Mouse (Mus musculus) layer of hippocampus, adult 11-12 months (tissue): ENCODE measurements around the gene Cngb1.
A peak's percentile ranks its signal among the peaks of the same experiment; 100 is the strongest.

ENCODE experiments used
- DNase-seq: peaks from one replicate; pipeline ENCODE4 v3.0.0; 2022; ENCODE audit warnings: low spot score

The Cngb1 gene

DNA sequence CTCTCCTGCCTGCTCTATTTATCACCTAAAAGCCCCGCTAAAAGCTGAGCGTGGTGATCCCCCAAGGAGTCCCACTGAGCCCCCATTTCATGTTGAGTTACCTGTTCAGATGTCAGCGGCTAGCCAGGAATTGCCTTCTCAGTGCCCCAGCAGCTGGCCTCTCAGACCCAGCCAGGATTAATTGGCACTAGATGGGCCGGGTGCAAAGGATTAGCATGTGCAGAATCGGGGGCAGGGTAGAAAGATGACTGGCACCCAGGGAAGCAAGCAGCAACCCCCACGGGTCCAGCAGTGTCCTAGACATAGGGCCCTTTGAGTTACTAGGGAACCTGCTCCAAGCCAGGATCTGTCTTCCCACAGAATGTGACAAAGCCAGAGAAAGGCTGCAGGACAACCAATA lies at the start of gene Cngb1:
Gene Cngb1, minus strand, starts transcription at position 155 of the 400 bp plus-strand sequence.
- no peak for DNase-seq

DNA sequence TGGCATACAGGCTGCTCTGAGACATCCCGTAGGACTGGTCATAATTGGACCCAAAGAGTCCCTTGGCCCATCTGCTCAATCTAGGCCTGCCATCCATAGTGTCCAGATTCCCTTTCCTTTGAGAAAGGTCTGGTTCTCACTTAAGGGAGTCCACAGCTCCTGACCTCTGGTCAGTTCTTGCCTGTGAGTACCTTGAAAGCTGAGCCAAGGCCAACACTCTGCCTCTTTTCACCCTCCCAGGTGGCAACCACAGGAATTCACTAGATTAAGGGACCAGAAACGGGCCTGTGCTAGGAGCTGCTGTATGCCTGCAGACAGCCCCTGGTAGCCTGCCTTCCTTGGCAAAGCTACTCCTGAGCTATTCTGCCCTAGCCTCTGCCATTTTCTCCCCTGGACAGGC lies 48.2 kb upstream of the Cngb1 start:
- DNase-seq, result no peak

DNA sequence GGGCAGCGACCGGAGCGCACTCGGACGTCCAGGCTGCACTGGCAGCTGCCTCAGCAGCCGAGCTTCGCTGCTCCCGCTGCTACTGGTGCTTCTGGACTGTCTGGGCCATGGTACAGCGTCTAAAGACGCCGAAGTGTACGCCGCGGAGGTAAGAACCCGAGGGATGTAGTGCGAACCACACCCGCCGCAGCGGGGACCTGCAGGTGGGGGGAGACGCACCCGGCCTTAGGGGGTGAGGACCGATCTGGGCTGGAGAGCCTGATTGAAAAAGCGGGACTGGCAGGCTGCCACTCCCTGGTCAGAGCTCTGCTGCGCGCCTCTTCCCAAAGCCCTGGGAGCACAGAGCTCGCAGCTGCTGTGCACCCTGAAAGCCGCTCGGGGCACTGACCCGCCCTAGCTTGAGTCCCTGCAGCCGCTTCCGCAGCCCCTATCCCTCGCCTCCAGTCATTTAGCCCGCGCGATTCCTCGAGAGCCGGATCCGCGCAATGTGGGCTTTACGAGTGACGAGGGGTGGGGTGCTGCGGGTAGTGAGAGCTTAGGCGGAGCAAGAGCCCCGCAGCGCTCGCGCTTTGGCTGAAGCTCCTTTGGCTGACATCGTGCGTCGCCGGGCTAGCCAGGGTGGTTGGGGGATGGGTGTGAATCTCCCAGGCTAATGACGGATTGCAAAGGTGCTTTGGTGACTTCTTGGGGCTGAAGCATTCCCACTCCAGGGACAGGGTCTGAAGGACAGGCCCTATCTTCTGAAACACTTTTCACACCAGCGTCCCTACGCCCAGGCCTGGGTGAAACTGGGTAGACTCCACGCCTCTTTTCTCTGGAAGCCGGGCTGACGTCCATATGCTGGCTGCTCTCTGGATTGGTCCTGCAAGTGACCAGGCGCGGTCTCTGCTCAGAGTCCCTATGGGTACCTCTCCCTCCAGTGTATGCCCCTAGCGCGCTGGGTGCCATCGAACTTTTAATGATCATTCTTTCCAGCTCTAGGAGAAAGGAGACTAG lies 46.8 kb upstream of the Cngb1 start:
- no peak for DNase-seq

DNA sequence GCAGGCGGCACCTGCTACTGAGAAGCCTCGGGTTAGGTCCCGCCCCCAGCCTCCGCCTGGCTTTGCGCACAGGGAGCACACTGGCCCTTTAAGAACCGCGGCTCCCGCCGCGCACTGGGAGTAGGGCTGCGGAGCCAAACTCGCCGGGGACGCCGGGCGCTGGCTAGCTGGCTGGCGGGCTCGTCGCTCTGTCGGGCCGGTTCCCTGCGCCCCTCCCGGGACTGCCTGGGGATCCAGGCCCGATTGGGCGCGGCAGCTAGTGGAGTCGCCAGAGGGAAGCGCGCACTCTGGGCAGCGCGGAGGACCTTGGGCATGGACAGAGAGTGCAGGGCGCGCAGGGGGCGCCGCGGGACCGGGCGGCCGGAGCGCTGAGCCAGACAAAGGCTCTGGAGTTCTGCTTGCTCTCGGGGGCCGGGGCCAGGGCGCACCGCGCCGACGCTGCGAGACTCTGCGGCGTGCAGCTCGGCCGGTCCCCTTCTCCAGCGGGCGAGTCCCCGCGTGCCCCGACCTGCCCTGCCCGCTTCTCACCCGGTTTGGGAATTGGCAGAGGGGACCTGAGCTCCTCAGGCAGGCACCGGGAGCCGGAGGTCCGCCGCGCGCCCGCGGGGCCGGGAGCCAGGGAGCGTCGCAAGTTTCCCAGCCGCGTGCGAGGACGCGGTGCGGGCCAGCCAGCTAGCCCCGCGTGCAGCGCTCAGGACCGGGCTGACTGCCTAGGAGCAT lies 45.9 kb upstream of the Cngb1 start, which contains the start of gene Mmp15:
Gene Mmp15, plus strand, starts transcription at position 118 of the 720 bp plus-strand sequence.
- DNase-seq, result peak; percentile 62

DNA sequence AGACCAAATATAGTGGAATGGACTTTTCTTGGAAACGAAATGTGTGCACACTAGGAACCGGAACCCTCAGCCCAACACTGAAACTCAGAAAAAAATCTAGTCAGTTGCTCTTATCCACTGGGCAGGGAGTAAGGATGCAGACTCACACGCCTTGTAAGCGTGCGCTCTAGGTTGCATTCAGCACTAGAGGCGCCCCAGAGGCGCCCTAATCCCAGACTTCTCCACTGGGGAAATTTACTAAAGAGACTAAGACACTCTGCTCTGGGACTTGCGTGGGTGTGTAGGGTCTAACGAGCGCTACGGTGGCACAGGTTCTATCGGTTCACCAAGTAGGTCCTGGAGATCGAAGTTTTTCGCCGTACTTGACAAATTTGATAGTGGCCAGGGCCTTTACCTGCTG lies 45.1 kb upstream of the Cngb1 start:
- no peak for DNase-seq

DNA sequence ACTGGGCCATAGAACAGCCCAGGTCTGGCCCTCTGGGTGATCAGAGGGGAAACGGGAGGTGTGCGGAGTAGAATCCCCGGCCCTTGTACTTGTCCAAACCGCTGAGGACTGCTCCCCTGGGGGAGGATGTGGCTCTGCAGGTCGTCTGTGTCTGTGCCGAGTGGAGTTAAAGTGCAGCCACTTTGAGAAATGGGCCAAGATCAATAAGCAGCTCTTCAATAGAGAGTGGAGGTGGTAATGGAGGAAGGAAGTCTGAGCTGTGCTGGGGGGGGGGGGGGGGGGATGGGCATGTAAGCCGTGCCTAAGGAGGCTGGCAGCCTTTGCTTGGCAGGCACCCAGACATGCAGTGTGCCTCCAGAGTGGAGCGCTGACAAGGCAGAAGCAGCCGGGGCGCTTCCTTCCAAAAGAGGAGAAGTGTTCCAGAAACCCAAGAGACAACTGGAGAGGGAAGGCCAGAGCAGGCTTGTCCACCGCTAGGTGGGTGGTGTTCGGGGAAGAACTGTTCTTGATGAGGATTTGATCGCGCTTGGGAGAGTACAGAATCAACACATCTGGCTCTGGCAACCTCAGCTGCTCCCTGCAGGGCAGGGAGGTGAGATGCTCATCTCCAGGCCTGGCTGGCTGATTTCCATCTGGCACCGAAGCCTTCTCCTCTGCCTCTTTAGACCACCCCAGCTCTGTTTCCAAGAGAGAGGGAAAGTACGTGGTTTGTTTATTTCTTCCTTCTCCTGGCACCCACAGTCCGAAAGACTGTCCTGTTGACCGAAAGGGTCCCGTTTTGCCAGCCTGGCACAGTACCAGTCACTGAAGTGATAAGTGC lies 42.6 kb upstream of the Cngb1 start:
- peak; percentile 81 for DNase-seq

DNA sequence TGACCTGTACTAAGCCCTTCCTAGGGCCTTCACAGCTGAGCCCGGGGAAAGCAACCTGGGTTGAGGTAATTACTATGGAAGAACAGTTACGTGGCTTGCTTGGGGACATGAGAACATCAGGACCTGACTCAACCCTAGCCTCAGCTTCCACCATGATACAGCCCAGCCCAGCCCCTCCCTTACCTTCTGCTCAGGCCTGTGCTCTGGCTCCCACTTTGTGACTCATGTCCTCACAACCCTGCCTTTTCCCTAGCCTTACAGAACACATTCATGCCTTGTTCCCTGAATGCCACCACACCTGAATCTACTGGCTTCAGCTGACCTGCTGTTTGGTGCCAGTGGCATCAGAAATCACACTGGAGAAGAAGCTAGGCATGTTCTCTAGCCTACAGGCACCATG lies 42.0 kb upstream of the Cngb1 start:
- no peak for DNase-seq

DNA sequence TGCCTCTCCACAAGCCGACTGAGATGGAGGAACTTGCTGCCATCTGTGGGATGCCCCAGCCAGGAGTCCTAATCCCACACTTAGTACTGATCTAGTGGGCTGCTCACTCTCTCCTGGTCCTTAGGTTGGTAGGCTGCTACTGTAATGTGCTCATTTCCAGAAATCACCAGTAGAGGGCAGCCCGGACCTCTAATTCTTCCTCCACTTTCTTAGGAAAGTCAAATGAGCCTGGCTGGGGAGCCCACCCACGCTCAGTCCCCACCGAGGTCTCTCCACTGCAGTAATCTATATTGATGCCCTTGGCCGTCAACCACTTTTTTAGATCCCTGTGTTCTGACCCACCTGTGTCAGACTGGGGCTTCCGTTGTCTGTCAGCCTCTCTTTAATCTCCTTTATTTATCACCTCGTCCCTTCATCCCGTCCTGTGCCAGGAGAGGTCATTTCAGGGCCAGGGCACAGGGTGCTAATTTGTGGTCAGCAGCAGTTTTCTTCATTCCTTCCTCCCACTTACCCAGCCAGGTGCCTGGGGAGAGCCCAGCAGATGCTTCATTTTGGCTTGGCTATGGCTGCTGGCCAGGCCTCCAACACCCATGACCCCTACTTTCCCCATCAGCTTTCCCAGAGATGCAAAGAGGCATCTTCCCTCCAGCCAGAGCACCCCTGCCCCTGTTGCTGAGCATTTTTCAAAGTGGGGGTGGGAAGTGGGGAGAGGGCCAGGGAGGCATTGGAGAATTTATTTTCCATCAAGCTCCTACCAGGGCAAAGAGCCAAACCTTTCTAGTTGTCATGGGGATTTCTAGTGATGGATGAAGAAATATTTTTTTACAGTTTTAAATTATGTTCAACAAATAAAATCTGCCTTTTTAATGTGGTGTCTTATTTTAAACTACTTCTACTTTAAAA lies 40.5 kb upstream of the Cngb1 start:
- peak; percentile 85 for DNase-seq

DNA sequence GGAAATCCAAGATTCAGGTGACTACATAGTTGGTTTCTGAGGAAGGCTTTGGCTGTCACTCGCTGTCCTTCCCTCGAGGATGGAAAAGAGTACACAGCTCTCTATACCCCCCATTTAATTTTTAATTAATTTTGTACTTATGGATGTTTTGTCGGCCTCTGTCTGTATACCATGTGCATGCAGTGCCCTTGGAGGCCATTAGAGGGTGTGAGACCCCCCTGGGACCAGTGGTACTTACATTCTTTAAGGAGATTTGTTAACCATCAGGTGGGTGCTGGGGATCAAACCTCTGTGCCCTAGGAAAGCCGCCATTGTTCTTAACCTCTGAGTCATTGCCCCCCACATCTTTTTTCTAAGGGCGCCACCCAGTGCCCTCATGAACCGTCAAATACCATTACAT lies 38.3 kb upstream of the Cngb1 start:
- no peak for DNase-seq

DNA sequence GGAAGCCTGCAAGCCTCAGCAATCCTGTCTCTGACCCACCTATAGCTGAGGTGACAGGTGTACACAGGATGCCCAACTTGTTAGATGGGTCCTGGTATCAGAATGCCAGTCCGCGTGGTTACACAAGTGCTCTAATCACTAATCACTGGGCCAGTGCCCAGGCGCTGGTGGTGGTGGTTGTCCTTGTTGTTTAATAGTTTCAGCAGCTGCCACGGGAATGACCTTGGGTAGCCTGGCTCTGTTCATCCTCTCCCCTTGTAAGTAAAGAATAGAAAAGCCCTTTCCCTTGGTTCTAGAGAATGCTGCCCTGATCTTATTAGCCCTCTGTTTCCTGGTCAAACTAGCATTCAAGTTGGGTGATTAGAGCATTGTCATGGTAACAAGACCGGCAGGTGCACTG lies 35.3 kb upstream of the Cngb1 start:
- no peak for DNase-seq

DNA sequence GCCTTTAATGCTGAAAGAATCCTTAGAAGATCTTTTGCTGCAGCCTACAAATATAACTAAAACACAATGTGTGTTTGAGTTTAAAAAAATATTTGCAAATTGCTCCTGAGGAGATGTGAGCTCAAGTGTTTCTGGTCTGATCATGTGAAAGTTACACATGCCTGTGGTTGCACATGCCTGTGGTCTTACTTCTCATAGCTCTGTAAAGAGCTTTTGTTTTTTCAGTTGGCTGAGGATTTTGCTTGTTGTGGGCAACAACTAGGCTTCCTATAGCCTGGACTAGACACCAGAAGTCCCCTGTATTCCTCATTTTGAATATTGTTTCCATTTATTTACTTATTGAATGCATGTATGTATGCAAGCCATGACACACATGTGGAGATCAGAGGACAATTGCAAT lies 30.0 kb upstream of the Cngb1 start:
- DNase-seq, result no peak

DNA sequence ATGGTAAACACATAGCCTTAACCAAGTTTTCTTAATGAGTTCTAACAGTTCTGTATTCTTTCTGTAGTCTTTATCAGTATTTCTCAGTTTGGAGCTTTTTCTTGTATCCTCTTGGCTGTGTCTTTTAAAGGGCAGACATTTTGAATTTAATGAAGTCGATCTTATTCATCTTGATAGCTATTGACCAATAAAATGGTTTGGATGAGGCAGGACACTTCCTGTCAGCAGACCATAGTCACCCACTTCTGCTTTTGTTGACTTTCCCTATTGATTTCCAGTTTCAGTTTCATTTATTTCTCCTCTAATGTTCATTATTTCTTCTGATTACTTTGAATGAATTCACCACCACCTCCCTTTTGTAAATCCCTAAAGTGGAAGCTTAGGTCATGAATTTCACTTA lies 29.3 kb upstream of the Cngb1 start:
- DNase-seq, result no peak

DNA sequence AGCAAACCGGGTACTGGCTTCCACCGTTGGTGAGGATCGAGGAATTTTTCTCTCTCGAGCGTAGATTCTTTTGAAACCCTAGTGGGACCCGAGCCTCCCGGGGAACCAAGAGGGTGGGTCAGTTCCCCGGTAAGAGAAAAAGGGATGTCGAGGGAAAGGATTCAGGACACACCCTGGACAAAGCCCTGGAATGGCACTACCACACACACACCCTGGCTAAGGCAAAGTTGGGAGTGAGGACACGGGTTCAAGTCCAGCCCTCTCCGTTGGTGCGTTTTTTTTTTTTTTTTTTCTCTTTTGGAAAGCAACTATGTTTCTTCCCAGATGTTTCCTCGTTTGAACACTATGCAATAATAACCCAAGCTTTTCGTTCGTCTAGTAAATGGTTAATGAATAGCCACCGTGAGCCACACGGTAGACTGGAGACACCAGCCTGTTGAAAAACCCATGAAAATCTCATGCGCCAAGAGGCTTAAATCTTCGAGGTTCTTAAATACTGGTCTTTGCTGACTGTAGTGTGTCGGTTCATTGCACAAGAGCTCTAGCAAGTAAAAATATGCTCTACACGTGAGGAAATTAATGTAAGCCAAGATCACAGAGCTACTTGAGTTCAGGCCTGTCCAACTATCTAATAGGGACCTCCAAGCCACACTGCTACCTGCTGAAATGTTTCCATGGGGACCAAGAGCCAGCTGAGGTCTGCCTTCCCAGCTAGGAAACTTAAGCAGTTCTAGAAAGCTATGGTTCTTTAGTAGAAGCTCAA lies 26.2 kb upstream of the Cngb1 start:
- no peak for DNase-seq

DNA sequence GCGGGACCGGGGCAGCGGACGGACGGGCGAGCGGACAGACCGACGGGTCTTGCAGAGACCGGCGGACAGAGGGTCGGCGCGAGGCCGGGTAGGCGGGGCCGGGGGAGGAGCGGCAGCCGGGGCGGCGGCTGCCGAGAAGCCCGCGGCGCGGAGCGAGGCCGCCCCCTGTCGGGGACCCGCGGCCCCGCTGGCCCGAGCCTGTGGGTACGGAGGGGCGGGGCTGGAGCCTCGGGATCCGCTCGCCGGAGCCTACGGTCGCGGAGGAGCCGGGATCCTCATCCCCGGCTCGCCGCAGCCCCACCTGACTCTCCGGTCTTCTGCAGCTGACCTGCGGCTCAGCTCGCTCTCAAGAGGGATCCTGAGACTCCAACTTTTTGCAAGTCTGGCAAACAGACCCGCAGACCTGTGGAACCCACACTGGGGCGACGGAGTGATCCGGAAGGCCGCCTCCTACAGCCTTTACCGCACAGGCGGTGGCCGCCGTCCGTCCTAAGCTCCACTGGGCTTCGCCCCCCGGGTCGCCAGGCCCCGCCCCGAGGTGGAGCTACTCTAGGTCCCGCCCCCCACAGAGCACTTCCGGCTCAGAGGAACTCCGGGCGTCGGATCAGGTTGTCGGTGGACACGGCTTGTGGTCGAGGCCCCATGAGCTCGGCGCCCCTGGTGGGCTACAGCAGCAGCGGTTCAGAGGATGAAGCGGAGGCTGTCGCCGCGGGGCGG lies 25.5 kb upstream of the Cngb1 start, which contains the start of the genes Zfp319 and Usb1:
Gene Zfp319, minus strand, starts transcription at position 231 of the 717 bp plus-strand sequence.
Gene Usb1, plus strand, starts transcription at position 565 of the 717 bp plus-strand sequence.
- peak; percentile 91 for DNase-seq

DNA sequence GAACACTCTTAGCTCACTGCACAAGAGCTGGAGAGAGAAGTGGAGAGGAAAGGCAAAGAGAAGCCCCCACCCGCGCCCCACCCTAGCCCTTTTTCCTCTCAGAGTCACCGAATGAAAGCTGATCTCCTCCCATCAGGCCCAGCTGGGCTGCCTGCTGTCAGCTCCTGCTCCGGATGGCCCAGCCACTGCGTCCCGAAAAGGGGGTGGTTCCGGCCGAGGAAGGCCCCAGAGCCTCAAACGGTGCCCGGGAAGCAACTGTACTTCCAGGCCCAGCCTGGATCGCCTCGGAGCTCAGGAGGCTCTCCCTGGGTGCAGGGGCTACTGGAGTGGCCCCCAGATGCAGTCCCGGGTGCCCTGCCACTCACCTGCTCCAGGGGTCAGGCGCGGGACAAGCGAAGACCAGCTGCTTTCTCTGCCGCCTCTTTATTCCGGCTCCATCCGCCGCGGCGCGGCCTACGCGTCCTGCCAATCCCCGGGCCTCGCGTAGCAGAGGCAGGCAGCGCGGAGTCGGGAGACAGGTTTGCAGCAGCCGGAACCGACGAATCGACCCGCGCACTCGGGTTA lies 24.9 kb upstream of the Cngb1 start:
- no peak for DNase-seq

DNA sequence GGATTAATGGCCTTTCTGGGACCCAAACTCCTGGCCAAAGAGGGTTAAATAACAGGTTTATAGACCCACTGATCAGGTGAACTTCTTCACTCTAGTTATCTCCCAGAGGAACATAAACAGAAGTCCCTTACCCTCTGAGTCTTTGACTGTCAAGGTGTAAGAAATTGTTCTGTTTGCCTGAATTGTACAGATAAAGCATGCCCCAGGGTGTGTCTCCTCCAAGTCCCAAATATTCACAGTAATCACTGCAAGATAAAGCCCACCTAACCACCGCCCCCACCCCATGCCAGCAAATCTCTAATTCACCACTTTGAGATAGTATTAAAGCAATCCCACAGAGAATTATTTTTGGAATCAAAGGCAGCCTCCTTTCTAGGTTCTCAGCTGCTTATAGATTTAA lies 24.0 kb upstream of the Cngb1 start:
- DNase-seq, result no peak

DNA sequence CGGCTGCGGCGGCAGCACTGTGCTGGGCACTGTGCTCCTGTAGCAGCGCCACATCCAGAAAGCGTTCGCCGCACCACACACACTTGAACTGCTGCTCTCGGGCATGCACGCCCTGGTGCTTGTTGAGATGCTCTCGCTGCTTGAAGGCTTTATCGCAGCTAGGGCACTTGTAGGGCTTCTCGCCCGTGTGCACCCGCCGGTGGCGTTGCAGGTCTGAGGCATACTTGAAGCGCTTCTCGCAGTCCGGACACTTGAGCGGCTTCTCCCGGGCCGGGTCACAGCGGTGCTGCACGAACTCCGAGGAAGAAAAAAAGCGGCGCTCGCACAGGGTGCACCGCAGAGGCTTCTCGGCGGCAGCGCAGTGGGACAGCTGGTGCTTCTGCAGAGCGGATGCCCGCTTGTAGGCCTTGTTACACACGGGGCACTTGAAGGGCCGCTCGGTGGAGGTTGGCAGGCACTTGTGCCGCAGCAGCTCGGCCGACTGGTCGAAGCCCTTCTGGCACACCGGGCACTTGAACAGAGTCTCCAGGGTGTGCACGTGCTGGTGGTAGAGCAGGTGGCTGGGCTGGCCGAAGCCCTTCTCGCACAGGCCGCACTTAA lies 21.6 kb upstream of the Cngb1 start:
- no peak for DNase-seq

DNA sequence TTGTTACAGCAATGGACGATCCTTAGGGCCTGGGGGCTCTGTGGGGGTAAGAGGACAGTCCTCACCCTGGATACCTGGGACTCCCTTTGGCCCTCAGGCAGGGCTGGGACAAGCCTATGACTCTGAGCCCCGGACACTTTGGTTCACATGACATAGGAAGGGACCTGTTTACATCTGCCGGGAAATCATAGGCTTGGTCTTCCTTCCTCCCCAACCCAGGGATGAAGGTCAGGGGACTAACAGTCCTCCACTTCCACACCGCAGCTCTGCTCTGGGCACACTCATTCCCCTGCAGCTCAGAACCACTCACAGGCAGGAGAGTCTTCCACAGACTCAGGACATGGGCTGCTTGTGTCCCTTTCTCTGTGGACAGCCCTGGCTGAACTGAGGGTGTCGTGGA lies 20.4 kb upstream of the Cngb1 start:
- no peak for DNase-seq

DNA sequence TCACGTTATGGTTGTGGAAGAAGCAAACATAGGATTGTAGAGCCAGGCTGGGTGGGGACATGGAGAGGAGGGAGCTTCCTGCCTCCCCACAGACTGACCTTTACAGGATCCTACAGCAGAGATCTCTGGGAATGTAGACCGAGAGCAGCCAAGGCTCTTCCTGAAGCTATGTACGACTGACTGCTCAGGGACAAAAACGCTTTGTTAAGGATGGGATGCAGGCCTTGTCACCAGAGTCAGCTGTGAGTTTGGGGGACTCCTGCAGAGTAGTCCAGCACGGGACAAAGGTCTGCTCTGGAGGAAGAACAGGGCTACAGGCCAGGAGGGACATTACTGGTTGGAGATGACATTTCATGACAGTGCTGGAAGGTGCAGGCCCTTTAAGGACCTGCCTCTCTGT lies 18.3 kb upstream of the Cngb1 start:
- DNase-seq, result no peak
